Mouse (Mus musculus) CH12.LX (cell line): ENCODE data around the gene Meaf6. TPM values are rescaled to one million over a fixed set of nuclear protein-coding genes. Genes with fewer than 3 reads are reported as not detected.
A peak's percentile ranks its signal among the peaks of the same experiment; 100 is the strongest.

Experiments used
- DNase-seq: peaks from one replicate; pipeline ENCODE4 v3.0.0-alpha.2; 2013; ENCODE audit errors: extremely low read depth
- H3K27ac ChIP-seq: 2 replicates; pipeline ENCODE4 v1.5.1; 2012; ENCODE audit warnings: low read depth, mild to moderate bottlenecking, control low read depth, moderate library complexity; ENCODE audit not compliant: insufficient read depth
- H3K27me3 ChIP-seq: replicated peaks from 2 replicates; pipeline ENCODE3; 2012; ENCODE audit warnings: inconsistent platforms
- H3K36me3 ChIP-seq, 2 experiments: replicated peaks in 1 of 2; 2 replicates each; pipeline versions ENCODE3 to v1.6.1; 2012; ENCODE audit warnings: inconsistent platforms in 1 of 2, low read length in 1 of 2, mild to moderate bottlenecking in 1 of 2, mixed read lengths in 1 of 2, moderate library complexity in 1 of 2; ENCODE audit not compliant: control insufficient read depth in 1 of 2, insufficient read depth in 1 of 2
- H3K4me1 ChIP-seq, 2 experiments: 2 replicates each; pipeline ENCODE4 v1.6.1; 2012; ENCODE audit warnings: inconsistent platforms in 1 of 2, moderate library complexity in 1 of 2; ENCODE audit not compliant: insufficient read depth in 2 of 2, control insufficient read depth in 1 of 2
- H3K4me2 ChIP-seq: 2 replicates; pipeline ENCODE4 v1.6.1; 2012; ENCODE audit warnings: low read depth, mild to moderate bottlenecking, control low read depth; ENCODE audit not compliant: poor library complexity, insufficient read depth, severe bottlenecking
- H3K4me3 ChIP-seq, 3 experiments: fragments of 150-350 bp in 1 of 3; sonication (generic) in 1 of 3; replicated peaks in 1 of 3; 2 replicates each; pipeline versions ENCODE3 to v1.5.1; 2011 to 2012; ENCODE audit warnings: low read depth in 2 of 3, low read length in 2 of 3, mild to moderate bottlenecking in 2 of 3, moderate library complexity in 2 of 3, control low read depth in 1 of 3, improper control_type of control experiment in 1 of 3, inconsistent platforms in 1 of 3, mixed read lengths in 1 of 3; ENCODE audit not compliant: poor library complexity in 1 of 3
- H3K79me2 ChIP-seq: replicated peaks from 2 replicates; pipeline ENCODE4 v1.6.1; 2012; ENCODE audit warnings: mild to moderate bottlenecking, moderate library complexity; ENCODE audit not compliant: control insufficient read depth, poor library complexity, insufficient read depth, severe bottlenecking; ENCODE audit errors: extremely low read depth
- H3K9ac ChIP-seq: 2 replicates; pipeline ENCODE4 v1.6.1; 2012; ENCODE audit warnings: low read depth, mild to moderate bottlenecking, control low read depth, moderate library complexity; ENCODE audit not compliant: insufficient read depth
- H3K9me3 ChIP-seq: replicated peaks from 2 replicates; pipeline ENCODE3; 2012; ENCODE audit warnings: low read length, inconsistent platforms, mixed read lengths
- BHLHE40 ChIP-seq: IDR thresholded peaks from 2 replicates; pipeline ENCODE4 v1.6.1; 2011; ENCODE audit warnings: mild to moderate bottlenecking, low read depth, low read length, improper control_type of control experiment
- CHD2 ChIP-seq: IDR thresholded peaks from 2 replicates; pipeline ENCODE4 v1.6.1; 2011; ENCODE audit warnings: low read length, improper control_type of control experiment
- CTCF ChIP-seq, 2 experiments: IDR thresholded peaks in 1 of 2; conservative IDR thresholded peaks in 1 of 2; 2 replicates each; pipeline ENCODE4 v1.5.1; 2011 to 2012; ENCODE audit warnings: low read depth in 2 of 2, low read length in 2 of 2, improper control_type of control experiment in 1 of 2, inconsistent platforms in 1 of 2, mild to moderate bottlenecking in 1 of 2, moderate library complexity in 1 of 2
- ETS1 ChIP-seq: conservative IDR thresholded peaks from 2 replicates; pipeline ENCODE4 v1.6.1; 2012; ENCODE audit warnings: low read depth, mild to moderate bottlenecking, inconsistent platforms, low read length, improper control_type of control experiment, moderate library complexity
- HCFC1 ChIP-seq: IDR thresholded peaks from 2 replicates; pipeline ENCODE4 v1.6.1; 2012; ENCODE audit warnings: low read depth, mild to moderate bottlenecking, inconsistent platforms, low read length, improper control_type of control experiment
- MAX ChIP-seq: IDR thresholded peaks from 2 replicates; pipeline ENCODE4 v1.6.1; 2011; ENCODE audit warnings: low read length, improper control_type of control experiment
- MXI1 ChIP-seq: IDR thresholded peaks from 2 replicates; pipeline ENCODE4 v1.6.1; 2011; ENCODE audit warnings: mild to moderate bottlenecking, low read depth, low read length, improper control_type of control experiment
- POLR2A ChIP-seq: IDR thresholded peaks from 2 replicates; pipeline ENCODE4 v1.6.1; 2011; ENCODE audit warnings: low read depth, mild to moderate bottlenecking, improper control_type of control experiment, low read length
- POLR2AphosphoS2 ChIP-seq: IDR thresholded peaks from 2 replicates; pipeline ENCODE4 v1.6.1; 2011; ENCODE audit warnings: low read depth, low read length, improper control_type of control experiment
- RCOR1 ChIP-seq: conservative IDR thresholded peaks from 2 replicates; pipeline ENCODE4 v1.6.1; 2012; ENCODE audit warnings: low read depth, mild to moderate bottlenecking, inconsistent platforms, low read length, improper control_type of control experiment
- SMC3 ChIP-seq: IDR thresholded peaks from 2 replicates; pipeline ENCODE4 v1.6.1; 2011; ENCODE audit warnings: low read depth, low read length, improper control_type of control experiment
- TCF12 ChIP-seq: IDR thresholded peaks from 2 replicates; pipeline ENCODE4 v1.6.1; 2014; ENCODE audit warnings: low read depth, mild to moderate bottlenecking, inconsistent platforms, low read length, improper control_type of control experiment
- UBTF ChIP-seq: IDR thresholded peaks from 2 replicates; pipeline ENCODE4 v1.6.1; 2012; ENCODE audit warnings: low read depth, mild to moderate bottlenecking, inconsistent platforms, low read length, improper control_type of control experiment, moderate library complexity
- USF2 ChIP-seq: conservative IDR thresholded peaks from 2 replicates; pipeline ENCODE4 v1.6.1; 2011; ENCODE audit warnings: low read depth, low read length, improper control_type of control experiment
- ZC3H11A ChIP-seq: IDR thresholded peaks from 2 replicates; pipeline ENCODE4 v1.6.1; 2012; ENCODE audit warnings: low read depth, mild to moderate bottlenecking, inconsistent platforms, low read length, improper control_type of control experiment
- dilution Hi-C: fragments of 300-500 bp; cut with MboI; formaldehyde crosslinking; loops from 2 replicates; pipeline ENCODE4 v1.14.3; 2020; ENCODE audit warnings: low sequenced_read_pairs; ENCODE audit not compliant: extremely low pct_unique_long_range_greater_than_20kb, extremely low pct_ligation_motif_present
- in situ Hi-C: fragments of 300-500 bp; cut with MboI; formaldehyde crosslinking; loops from 3 replicates; pipeline ENCODE4 v1.14.3; 2019; ENCODE audit warnings: low sequenced_read_pairs, low pct_ligation_motif_present, low pct_unique_long_range_greater_than_20kb, mixed read lengths
- polyA plus RNA-seq: library from polyadenylated mRNA; unstranded; fragments of >175 nt; gene quantifications from 2 replicates; pipeline ENCODE4 v1.2.1, GENCODE M21; 2012; ENCODE audit warnings: low read depth; ENCODE audit not compliant: insufficient read length
- total RNA-seq, 2 experiments: library from RNA; depleted of rRNA; stranded (reverse); fragments of 300-350 nt in 1 of 2; fragments of >200 nt in 1 of 2; gene quantifications; 2 replicates each; pipeline ENCODE4 v1.2.3; 2012 to 2014

Meaf6 gene
- total and polyA plus RNA-seq, 3 experiments: 26.4 to 52.8 (median 29.3) TPM

DNA sequence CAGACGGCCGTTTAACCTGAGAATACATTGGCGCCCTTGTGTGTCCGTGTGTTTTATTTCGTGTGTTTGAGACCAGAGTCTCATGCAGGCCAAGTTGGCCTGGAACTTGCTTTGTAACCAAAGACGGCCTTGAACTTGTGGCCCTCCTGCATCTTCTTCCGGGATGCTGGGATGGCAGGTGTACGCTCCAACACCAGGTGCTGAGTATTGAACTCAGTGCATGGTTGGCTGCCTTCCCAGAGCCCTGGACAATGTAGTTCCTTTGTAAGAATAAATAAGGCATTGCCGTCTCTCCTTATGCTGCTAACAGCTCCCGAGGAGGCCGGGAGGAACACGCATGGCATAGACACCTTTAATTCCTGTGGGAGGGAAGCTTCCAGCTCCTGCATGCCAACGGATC lies 32.0 kb downstream of the Meaf6 start:
- Histone ChIP-seq H3K79me2 (0 out of 2 replicates have a peak, but pooled peaks cover 2% of the 10 kb centered on the region), H3K9ac (no peak overlapping the region), H3K4me3 (no peak overlapping the region), H3K27me3 (no peaks in the 10 kb centered on the region), H3K4me1 (peaks cover 37 to 78% of the 10 kb centered on the region in 2 experiments), H3K36me3 (peaks cover 33 to 50% of the 10 kb centered on the region in 2 experiments), H3K9me3 (no peaks in the 10 kb centered on the region), H3K27ac (peak overlapping the region; percentile 86), H3K4me2 (0 out of 2 replicates have a peak overlapping the region, but pooled peaks have one; percentile 7)
- no peak for DNase-seq
- dilution Hi-C loops: no loop called here
- TF ChIP-seq MAX (no peak), BHLHE40 (0 out of 2 replicates have a peak, but pooled peaks have one; percentile 7)
- in situ Hi-C loops: no loop called here

DNA sequence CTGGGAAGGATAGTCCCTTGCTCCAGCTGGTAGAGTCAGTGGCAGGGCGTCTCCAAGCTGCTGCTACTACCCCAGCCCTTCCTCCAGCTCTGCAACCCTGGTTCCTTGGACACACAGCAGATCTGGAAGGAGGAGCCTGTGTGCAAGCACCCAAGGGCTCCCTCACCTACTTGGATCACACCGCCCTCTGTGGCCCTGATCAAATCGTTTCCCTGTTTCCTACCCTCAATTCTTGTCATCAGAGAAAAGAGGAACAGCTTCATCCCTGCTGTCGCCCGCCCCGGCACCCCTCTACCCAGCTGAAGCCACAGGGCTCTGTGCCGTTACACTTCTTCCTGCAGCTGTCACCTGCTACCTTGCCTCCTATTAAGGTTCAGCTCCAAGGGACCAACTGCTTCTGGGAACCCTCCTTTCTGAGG lies 33.0 kb downstream of the Meaf6 start:
- dilution Hi-C loops (no loop called here), in situ Hi-C loops (no loop called here)
- peaks cover 37 to 49% of the 10 kb centered on the region in 2 experiments for H3K36me3 ChIP-seq
- TF ChIP-seq TCF12 (peak; percentile 64), MAX (0 out of 2 replicates have a peak, but pooled peaks have one; percentile 13), POLR2AphosphoS2 (peak; percentile 85), RCOR1 (no peak), POLR2A (0 out of 2 replicates have a peak, but pooled peaks have one; percentile 21), CHD2 (no peak), UBTF (no peak), HCFC1 (no peak), USF2 (no peak), SMC3 (no peak)
- H3K79me2 ChIP-seq: peaks cover 10% of the 10 kb centered on the region
- no peak overlapping the region for H3K4me2 ChIP-seq
- no peaks in the 10 kb centered on the region for H3K27me3 ChIP-seq
- no peak overlapping the region for H3K4me3 ChIP-seq
- H3K27ac ChIP-seq: peak overlapping the region; percentile 86
- H3K9me3 ChIP-seq: no peaks in the 10 kb centered on the region
- H3K9ac ChIP-seq: no peak overlapping the region
- peaks cover 45 to 87% of the 10 kb centered on the region in 2 experiments for H3K4me1 ChIP-seq
- peak; percentile 68 for DNase-seq

DNA sequence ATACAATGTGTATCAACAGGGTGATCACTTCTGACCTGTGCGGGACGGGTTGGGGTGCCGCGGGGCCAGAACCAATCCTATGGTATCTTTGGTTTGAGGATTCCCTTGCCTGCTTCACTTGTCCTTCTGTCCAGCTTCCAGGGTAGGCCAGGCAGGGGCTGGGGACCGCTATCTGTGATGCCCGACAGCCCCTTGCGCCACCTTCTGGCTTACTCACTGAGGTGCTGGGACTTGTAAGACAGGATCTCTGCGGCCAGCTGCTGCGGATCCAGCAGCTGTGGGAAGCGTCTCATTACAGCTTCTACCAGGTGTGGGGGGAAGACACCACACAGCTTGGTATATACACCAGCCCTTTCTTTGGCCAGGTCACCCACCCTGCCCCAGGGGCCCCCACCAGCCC lies 34.1 kb downstream of the Meaf6 start:
- Histone ChIP-seq H3K4me3 (no peak overlapping the region), H3K36me3 (peaks cover 42 to 53% of the 10 kb centered on the region in 2 experiments), H3K79me2 (peaks cover 21% of the 10 kb centered on the region), H3K9ac (no peak overlapping the region), H3K4me2 (no peak overlapping the region), H3K4me1 (peaks cover 55 to 96% of the 10 kb centered on the region in 2 experiments), H3K27ac (no peak overlapping the region)
- dilution Hi-C loops: no loop called here
- no peak for DNase-seq
- TF ChIP-seq ZC3H11A: no peak
- TF ChIP-seq ETS1: no peak
- peak in 1 of 2 experiments; percentile 36; a peak in 2 of 4 replicates for TF ChIP-seq CTCF (conservative IDR thresholded peaks at IDR 0.05 in 1 of 2, IDR thresholded peaks at IDR 0.05 in 1 of 2; ENCODE audit: low read depth in 2 of 2, low read length in 2 of 2)
- no peak for TF ChIP-seq MXI1
- TF ChIP-seq, all 38 proteins: peak for 1
- Histone ChIP-seq H3K27me3 (no peaks in the 10 kb centered on the region), H3K9me3 (no peaks in the 10 kb centered on the region)
- in situ Hi-C loops: no loop called here
